Mouse (Mus musculus): Measurements from ENCODE around the gene Dnajc5. TPM values are rescaled to one million over a fixed set of nuclear protein-coding genes. Genes with fewer than 3 reads are reported as not detected.

Gene Dnajc5
- polyA plus RNA-seq, 1 experiment = 218 TPM

GRCm38 (mm10) chr2:181570921-181571595 is 50.8 kb downstream of the Dnajc5 start:
- H3K4me1 ChIP-seq (ENCODE audit: control insufficient read depth, insufficient read depth, low read length) = peaks cover 42% of the 10 kb centered on the region
- TF ChIP-seq POLR2A (IDR thresholded peaks at IDR 0.05; ENCODE audit: borderline replicate concordance, insufficient read depth, low read length) (0 out of 2 replicates have a peak, but pooled peaks have one; percentile 12), CTCF (IDR thresholded peaks at IDR 0.05; ENCODE audit: borderline replicate concordance, insufficient read depth, low read depth, low read length) (no peak)
- peak overlapping the region; percentile 79 for H3K27ac ChIP-seq (ENCODE audit: insufficient read depth, low read length)
- H3K4me3 ChIP-seq (replicated peaks; ENCODE audit: insufficient read depth, low read depth, low read length) = no peak overlapping the region
- peak; percentile 82 to 87 for DNase-seq
- WGBS = 6% methylated on average over 6 of the region's 6 CpGs
- H3K27me3 ChIP-seq (ENCODE audit: control insufficient read depth, insufficient read depth, low read length) = no peaks in the 10 kb centered on the region

- peak overlapping the region; percentile 79 for H3K27ac ChIP-seq (ENCODE audit: insufficient read depth, low read length)
- 45% methylated on average over 11 of the region's 11 CpGs for WGBS
- no peak for TF ChIP-seq POLR2A (IDR thresholded peaks at IDR 0.05; ENCODE audit: borderline replicate concordance, insufficient read depth, low read length)
- no peak for TF ChIP-seq CTCF (IDR thresholded peaks at IDR 0.05; ENCODE audit: borderline replicate concordance, insufficient read depth, low read depth, low read length)
- H3K27me3 ChIP-seq (ENCODE audit: control insufficient read depth, insufficient read depth, low read length) = no peaks in the 10 kb centered on the region
- peak in 1 of 2 experiments; percentile 44 for DNase-seq
- no peak overlapping the region for H3K4me3 ChIP-seq (replicated peaks; ENCODE audit: insufficient read depth, low read depth, low read length)
- H3K4me1 ChIP-seq (ENCODE audit: control insufficient read depth, insufficient read depth, low read length) = peaks cover 45% of the 10 kb centered on the region
These were observed 51.8 kb downstream of the Dnajc5 start for GRCm38 (mm10) chr2:181571941-181572670.

GRCm38 (mm10) chr2:181572921-181573920 is 52.9 kb downstream of the Dnajc5 start:
- 53% methylated on average over 15 of the region's 15 CpGs for WGBS
- Histone ChIP-seq H3K27me3 (ENCODE audit: control insufficient read depth, insufficient read depth, low read length) (no peaks in the 10 kb centered on the region), H3K4me1 (ENCODE audit: control insufficient read depth, insufficient read depth, low read length) (peaks cover 46% of the 10 kb centered on the region), H3K4me3 (replicated peaks; ENCODE audit: insufficient read depth, low read depth, low read length) (no peak overlapping the region), H3K27ac (ENCODE audit: insufficient read depth, low read length) (peak overlapping the region; percentile 79)
- TF ChIP-seq POLR2A (IDR thresholded peaks at IDR 0.05; ENCODE audit: borderline replicate concordance, insufficient read depth, low read length) (no peak), CTCF (IDR thresholded peaks at IDR 0.05; ENCODE audit: borderline replicate concordance, insufficient read depth, low read depth, low read length) (no peak)
- DNase-seq = peak; percentile 66 to 76

- H3K4me1 ChIP-seq (ENCODE audit: control insufficient read depth, insufficient read depth, low read length) = peaks cover 54% of the 10 kb centered on the region
- TF ChIP-seq CTCF (IDR thresholded peaks at IDR 0.05; ENCODE audit: borderline replicate concordance, insufficient read depth, low read depth, low read length) (no peak), POLR2A (IDR thresholded peaks at IDR 0.05; ENCODE audit: borderline replicate concordance, insufficient read depth, low read length) (no peak)
- peak in 1 of 2 experiments; percentile 12 for DNase-seq
- 96% methylated on average over 9 of the region's 9 CpGs for WGBS
- H3K4me3 ChIP-seq (replicated peaks; ENCODE audit: insufficient read depth, low read depth, low read length) = no peak overlapping the region
- no peak overlapping the region for H3K27ac ChIP-seq (ENCODE audit: insufficient read depth, low read length)
- H3K27me3 ChIP-seq (ENCODE audit: control insufficient read depth, insufficient read depth, low read length) = no peaks in the 10 kb centered on the region
These were observed 53.7 kb downstream of the Dnajc5 start for GRCm38 (mm10) chr2:181573961-181574360.

- no peak overlapping the region for H3K4me3 ChIP-seq (replicated peaks; ENCODE audit: insufficient read depth, low read depth, low read length)
- WGBS = 99% methylated on average over 7 of the region's 7 CpGs
- H3K4me1 ChIP-seq (ENCODE audit: control insufficient read depth, insufficient read depth, low read length) = peaks cover 64% of the 10 kb centered on the region
- TF ChIP-seq POLR2A (IDR thresholded peaks at IDR 0.05; ENCODE audit: borderline replicate concordance, insufficient read depth, low read length) = no peak
- TF ChIP-seq CTCF (IDR thresholded peaks at IDR 0.05; ENCODE audit: borderline replicate concordance, insufficient read depth, low read depth, low read length) = no peak
- no peaks in the 10 kb centered on the region for H3K27me3 ChIP-seq (ENCODE audit: control insufficient read depth, insufficient read depth, low read length)
- no peak overlapping the region for H3K27ac ChIP-seq (ENCODE audit: insufficient read depth, low read length)
- no peak for DNase-seq
These were observed 54.7 kb downstream of the Dnajc5 start for GRCm38 (mm10) chr2:181574921-181575545.

- no peak for TF ChIP-seq POLR2A (IDR thresholded peaks at IDR 0.05; ENCODE audit: borderline replicate concordance, insufficient read depth, low read length)
- Histone ChIP-seq H3K27ac (ENCODE audit: insufficient read depth, low read length) (no peak overlapping the region), H3K4me3 (replicated peaks; ENCODE audit: insufficient read depth, low read depth, low read length) (no peak overlapping the region), H3K27me3 (ENCODE audit: control insufficient read depth, insufficient read depth, low read length) (no peaks in the 10 kb centered on the region), H3K4me1 (ENCODE audit: control insufficient read depth, insufficient read depth, low read length) (peaks cover 49% of the 10 kb centered on the region)
- DNase-seq = peak in 1 of 2 experiments; percentile 9
- 95% methylated on average over 2 of the region's 2 CpGs for WGBS
These were observed 56.3 kb downstream of the Dnajc5 start for GRCm38 (mm10) chr2:181576613-181577012.

- peak in 1 of 2 experiments; percentile 22 for DNase-seq
- Histone ChIP-seq H3K4me1 (ENCODE audit: control insufficient read depth, insufficient read depth, low read length) (peaks cover 44% of the 10 kb centered on the region), H3K27me3 (ENCODE audit: control insufficient read depth, insufficient read depth, low read length) (no peaks in the 10 kb centered on the region), H3K4me3 (replicated peaks; ENCODE audit: insufficient read depth, low read depth, low read length) (no peak overlapping the region), H3K27ac (ENCODE audit: insufficient read depth, low read length) (no peak overlapping the region)
- no peak for TF ChIP-seq POLR2A (IDR thresholded peaks at IDR 0.05; ENCODE audit: borderline replicate concordance, insufficient read depth, low read length)
- no peak for TF ChIP-seq CTCF (IDR thresholded peaks at IDR 0.05; ENCODE audit: borderline replicate concordance, insufficient read depth, low read depth, low read length)
- WGBS = 82% methylated on average over 2 of the region's 2 CpGs
These were observed 56.8 kb downstream of the Dnajc5 start for GRCm38 (mm10) chr2:181577126-181577525.

All from cerebellum, adult 2 months (tissue).